25 mouse cellular contexts compared by ENCODE assay signal in the genomic region with DNA sequence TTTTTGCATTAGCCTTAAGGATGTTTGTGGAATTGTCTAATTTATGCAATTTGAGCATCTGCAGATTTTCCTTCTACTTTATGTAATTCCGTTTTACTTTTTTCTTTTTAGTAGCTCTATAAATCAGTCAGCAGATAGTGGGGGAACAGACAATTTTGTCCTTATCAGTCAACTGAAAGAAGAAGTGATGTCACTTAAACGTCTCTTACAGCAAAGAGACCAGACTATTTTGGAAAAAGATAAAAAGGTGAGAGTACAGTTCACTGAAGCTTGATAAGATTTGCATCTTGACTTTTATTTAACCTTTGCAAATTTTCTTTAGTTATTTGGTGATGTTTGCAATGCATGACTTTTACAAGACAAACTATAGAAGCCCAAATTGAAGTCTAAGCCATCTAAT. TPM values are rescaled to one million over a fixed set of nuclear protein-coding genes. Genes with fewer than 3 reads are reported as not detected.
A peak's percentile ranks its signal among the peaks of the same experiment; 100 is the strongest.
DNase-seq lines count a peak whose midpoint lies in the region; ATAC-seq and TF ChIP-seq lines count a peak whose summit lies in the region.
"Had no signal": no experiment of that assay in that cellular context is flagged by ENCODE, and none has a peak within 500 bp of the region (broad histone marks: within the 10 kb centered on the region; RNA-seq: fewer than 3 reads in every experiment).

No protein-coding gene starts in this region.

- in situ Hi-C loops in CH12.LX (cut with MboI; ENCODE audit: low pct_ligation_motif_present, low pct_unique_long_range_greater_than_20kb, low sequenced_read_pairs): no loop called here

- TF ChIP-seq POLR2A in CH12.LX (IDR thresholded peaks at IDR 0.05; ENCODE audit: low read depth, low read length): no peak
- no peak for TF ChIP-seq POLR2A in lung, adult 2 months (IDR thresholded peaks at IDR 0.05; ENCODE audit: borderline replicate concordance, extremely low read depth, low read depth, low read length)

- H3K27me3 ChIP-seq in CH12.LX (replicated peaks): no peaks in the 10 kb centered on the region
- no peaks in the 10 kb centered on the region for H3K27me3 ChIP-seq in midbrain, embryonic 11.5 days (ENCODE audit: control insufficient read depth, insufficient read depth, low read length)
- H3K27me3 ChIP-seq: embryonic facial prominence, embryonic 13.5 days; embryonic facial prominence, embryonic 15.5 days; forebrain, embryonic 12.5 days; Patski had no signal

- no peak overlapping the region for H3K4me3 ChIP-seq in CH12.LX (replicated peaks in 1 of 3; ENCODE audit: low read depth in 2 of 3, low read length in 2 of 3, poor library complexity in 1 of 3)
- H3K4me3 ChIP-seq in lung, adult 2 months (replicated peaks; ENCODE audit: extremely low read depth, low read depth, low read length): no peak overlapping the region
- no peak overlapping the region for H3K4me3 ChIP-seq in midbrain, embryonic 11.5 days (ENCODE audit: low read depth, low read length)
- H3K4me3 ChIP-seq: embryonic facial prominence, embryonic 13.5 days; embryonic facial prominence, embryonic 15.5 days; erythroblast, embryonic 14.5 days; forebrain, embryonic 10.5 days; forebrain, embryonic 12.5 days had no signal

- H3K27ac ChIP-seq in CH12.LX (ENCODE audit: insufficient read depth, low read depth): no peak overlapping the region
- H3K27ac ChIP-seq in midbrain, embryonic 11.5 days (ENCODE audit: low read depth, low read length): no peak overlapping the region
- H3K27ac ChIP-seq: embryonic facial prominence, embryonic 13.5 days; embryonic facial prominence, embryonic 15.5 days; forebrain, embryonic 10.5 days; forebrain, embryonic 12.5 days had no signal

- 0 out of 2 replicates have a peak, but pooled peaks have one; percentile 37 for ATAC-seq in neutrophil, adult 5-6 weeks (ENCODE audit: extremely low read depth, insufficient number of reproducible peaks, low FRiP score, poor library complexity, severe bottlenecking)
- ATAC-seq in midbrain, embryonic 11.5 days (ENCODE audit: low FRiP score): no peak
- ATAC-seq: activated CD4-positive, CD25-positive, alpha-beta regulatory T cell, adult 4 months; CD4-positive, CD25-positive, alpha-beta regulatory T cell, adult 4 months; forebrain, embryonic 14.5 days; forebrain, embryonic 16.5 days; Patski had no signal

- no peak for TF ChIP-seq EP300 in CH12.LX (IDR thresholded peaks at IDR 0.05; ENCODE audit: low read length)

- TF ChIP-seq RAD21 in CH12.LX (IDR thresholded peaks at IDR 0.05; ENCODE audit: low read depth, low read length): no peak

- H3K9me3 ChIP-seq in CH12.LX (replicated peaks; ENCODE audit: low read length): no peaks in the 10 kb centered on the region
- no peaks in the 10 kb centered on the region for H3K9me3 ChIP-seq in midbrain, embryonic 11.5 days (ENCODE audit: control insufficient read depth, low read length)
- H3K9me3 ChIP-seq: embryonic facial prominence, embryonic 13.5 days; embryonic facial prominence, embryonic 15.5 days; forebrain, embryonic 10.5 days; forebrain, embryonic 12.5 days had no signal

- peaks cover 0 to 49% of the 10 kb centered on the region in 2 experiments; a peak in 3 of 4 replicates for H3K4me1 ChIP-seq in CH12.LX (ENCODE audit: control insufficient read depth in 1 of 2, insufficient read depth in 2 of 2)
- H3K4me1 ChIP-seq in lung, adult 2 months (ENCODE audit: control insufficient read depth, insufficient read depth, low read length): no peaks in the 10 kb centered on the region
- no peaks in the 10 kb centered on the region for H3K4me1 ChIP-seq in midbrain, embryonic 11.5 days (ENCODE audit: control insufficient read depth, insufficient read depth, low read length)
- H3K4me1 ChIP-seq: embryonic facial prominence, embryonic 13.5 days; embryonic facial prominence, embryonic 15.5 days; forebrain, embryonic 10.5 days; forebrain, embryonic 12.5 days had no signal

- H3K36me3 ChIP-seq in CH12.LX (replicated peaks in 1 of 2; ENCODE audit: control insufficient read depth in 1 of 2, insufficient read depth in 1 of 2, low read length in 1 of 2): peaks cover 51 to 84% of the 10 kb centered on the region in 2 experiments
- H3K36me3 ChIP-seq in midbrain, embryonic 11.5 days (ENCODE audit: control insufficient read depth, insufficient read depth, low read length): peaks cover 31% of the 10 kb centered on the region

- peaks cover 9% of the 10 kb centered on the region for H3K79me2 ChIP-seq in CH12.LX (replicated peaks; ENCODE audit: control insufficient read depth, extremely low read depth, insufficient read depth, poor library complexity, severe bottlenecking)

- 53% methylated on average over 2 of the region's 2 CpGs for WGBS in lung, adult 2 months
- 91% methylated on average over 2 of the region's 2 CpGs for WGBS in midbrain, embryonic 11.5 days

- no peak overlapping the region for H3K9ac ChIP-seq in CH12.LX (ENCODE audit: insufficient read depth, low read depth)
- no peak overlapping the region for H3K9ac ChIP-seq in midbrain, embryonic 11.5 days (ENCODE audit: low read length)
- H3K9ac ChIP-seq: embryonic facial prominence, embryonic 13.5 days; embryonic facial prominence, embryonic 15.5 days; forebrain, embryonic 12.5 days had no signal

- dilution Hi-C loops in CH12.LX (cut with MboI; ENCODE audit: extremely low pct_ligation_motif_present, extremely low pct_unique_long_range_greater_than_20kb, low sequenced_read_pairs): no loop called here

- no peak overlapping the region for H3K4me2 ChIP-seq in CH12.LX (ENCODE audit: insufficient read depth, low read depth, poor library complexity, severe bottlenecking)
- no peak overlapping the region for H3K4me2 ChIP-seq in midbrain, embryonic 11.5 days
- H3K4me2 ChIP-seq: embryonic facial prominence, embryonic 13.5 days; embryonic facial prominence, embryonic 15.5 days; forebrain, embryonic 12.5 days had no signal

- peak; percentile 47 for DNase-seq in CH12.LX (ENCODE audit: extremely low read depth)
- no peak for DNase-seq in lung, adult 2 months
- DNase-seq in midbrain, embryonic 11.5 days (ENCODE audit: low spot score, missing footprints): no peak
- DNase-seq in kidney, adult 11 months: no peak
- DNase-seq: adrenal gland, adult 8-10 months; adrenal gland, postnatal 14 days; adrenal gland, postnatal 36 days; B cell, adult 2 months; cerebellum, adult 11-12 months; cerebellum, adult 2 months; cerebellum, adult 9-10 months; cerebellum, postnatal 10 days; cerebellum, postnatal 25 days; embryo, embryonic 11 days had no signal

- TF ChIP-seq CTCF in CH12.LX (conservative IDR thresholded peaks at IDR 0.05 in 1 of 2, IDR thresholded peaks at IDR 0.05 in 1 of 2; ENCODE audit: low read depth in 2 of 2, low read length in 2 of 2): no peak
- no peak for TF ChIP-seq CTCF in lung, adult 2 months (IDR thresholded peaks at IDR 0.05; ENCODE audit: insufficient read depth, low read length)

TF ChIP-seq in CH12.LX, 34 proteins besides CTCF, POLR2A, EP300 and RAD21:
- no peak for TF ChIP-seq USF2 (conservative IDR thresholded peaks at IDR 0.05; ENCODE audit: low read depth, low read length)

RNA-seq across cellular contexts. Expression of gene Fam76b, which starts 9.2 kb away (rescaled TPM):
- 12.4 and 12.6 TPM in 2 replicates for total RNA-seq in CH12.LX (2012; rRNA removed)
- total RNA-seq in CH12.LX (2014; rRNA removed): 36.2 and 43.2 TPM in 2 replicates
- polyA plus RNA-seq in CH12.LX (2012; ENCODE audit: insufficient read length, low read depth): 25.3 and 31.7 TPM in 2 replicates
- 93.3 and 101 TPM in 2 replicates for total RNA-seq in neutrophil, adult 5-6 weeks (2017)
- 6.7 and 10.9 TPM in 2 replicates for polyA plus RNA-seq in lung, adult 2 months (2012; rRNA removed)
- polyA plus RNA-seq in midbrain, embryonic 11.5 days (2014; fragmentation: Nextera tagmentation; extraction: Ambion mirVana): 28.9 and 33.6 TPM in 2 replicates

RNA-seq across cellular contexts. Expression of gene Cep57, which starts 9.8 kb away (rescaled TPM):
- 26.5 and 27.7 TPM in 2 replicates for total RNA-seq in CH12.LX (2012; rRNA removed)
- total RNA-seq in CH12.LX (2014; rRNA removed): 50.6 and 55.9 TPM in 2 replicates
- polyA plus RNA-seq in CH12.LX (2012; ENCODE audit: insufficient read length, low read depth): 49.4 and 50.1 TPM in 2 replicates
- 70.3 and 78.2 TPM in 2 replicates for total RNA-seq in neutrophil, adult 5-6 weeks (2017)
- 7.4 and 10.5 TPM in 2 replicates for polyA plus RNA-seq in lung, adult 2 months (2012; rRNA removed)
- 59.9 and 71.2 TPM in 2 replicates for polyA plus RNA-seq in midbrain, embryonic 11.5 days (2014; fragmentation: Nextera tagmentation; extraction: Ambion mirVana)
